Comparison of ENCODE assay signal across 8 mouse cellular contexts in the genomic region with DNA sequence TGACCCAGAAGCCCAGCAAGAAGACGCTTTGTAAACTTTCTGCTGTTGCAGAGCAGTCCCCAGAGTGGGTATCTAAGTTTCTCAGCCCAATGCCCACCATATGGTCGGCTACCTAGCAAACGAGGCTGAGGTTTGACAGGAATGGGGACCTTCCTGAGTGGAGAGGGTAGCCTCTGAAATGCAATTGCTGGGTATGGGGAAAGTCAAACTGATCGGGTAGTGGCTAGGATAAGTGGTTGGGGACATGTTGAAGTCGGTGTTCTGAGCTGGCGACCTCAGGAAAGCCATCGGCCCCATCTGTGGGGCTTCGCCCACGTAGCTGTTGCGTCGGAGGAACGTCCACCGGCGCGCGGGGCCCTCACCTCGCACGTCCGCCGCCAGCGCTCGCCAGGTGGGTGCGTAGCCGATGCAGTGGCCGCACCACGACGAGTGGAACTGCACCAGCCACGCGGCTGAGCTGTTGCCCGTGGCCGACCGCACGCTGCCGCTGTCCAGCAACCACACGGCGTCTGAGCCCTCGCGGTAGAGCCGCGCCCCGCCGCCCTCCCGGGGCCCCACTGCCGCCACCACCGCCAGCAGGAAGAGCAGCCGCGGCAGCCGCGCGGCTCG. TPM values are rescaled to one million over a fixed set of nuclear protein-coding genes. Genes with fewer than 3 reads are reported as not detected.
DNase-seq lines count a peak whose midpoint lies in the region; ATAC-seq and TF ChIP-seq lines count a peak whose summit lies in the region.

No protein-coding gene starts in this region.

- peak; percentile 70; the same call in 1 of the 2 replicates for ATAC-seq in forebrain, embryonic 13.5 days
- ATAC-seq in limb, embryonic 14.5 days (ENCODE audit: low FRiP score, low read depth), result peak; percentile 53

- H3K27me3 ChIP-seq in forebrain, embryonic 13.5 days, result no peaks in the 10 kb centered on the region
- no peaks in the 10 kb centered on the region for H3K27me3 ChIP-seq in limb, embryonic 14.5 days (ENCODE audit: control insufficient read depth, insufficient read depth, low read length)
- no peaks in the 10 kb centered on the region for H3K27me3 ChIP-seq in small intestine, adult 2 months (ENCODE audit: control insufficient read depth, insufficient read depth, low read length)

- peak overlapping the region; percentile 92 for H3K27ac ChIP-seq in layer of hippocampus, adult 2 months
- H3K27ac ChIP-seq in bone marrow macrophage, adult 2 months (ENCODE audit: insufficient read depth, low read depth, low read length), result no peak overlapping the region
- H3K27ac ChIP-seq in forebrain, embryonic 13.5 days, result peak overlapping the region; percentile 68
- H3K27ac ChIP-seq in limb, embryonic 14.5 days (replicated peaks; ENCODE audit: low read depth, low read length), result peak overlapping the region; percentile 61; the same call in 1 of the 2 replicates
- H3K27ac ChIP-seq in small intestine, adult 2 months (ENCODE audit: insufficient read depth, low read depth, low read length), result peak overlapping the region; percentile 19

- 0 out of 2 replicates have a peak, but pooled peaks cover 3% of the 10 kb centered on the region for H3K36me3 ChIP-seq in forebrain, embryonic 13.5 days (ENCODE audit: poor library complexity, severe bottlenecking)
- H3K36me3 ChIP-seq in limb, embryonic 14.5 days (ENCODE audit: control insufficient read depth, insufficient read depth, low read length), result no peaks in the 10 kb centered on the region
- H3K36me3 ChIP-seq in small intestine, adult 2 months (ENCODE audit: control insufficient read depth, insufficient read depth, low read length), result no peaks in the 10 kb centered on the region

- H3K9ac ChIP-seq in forebrain, embryonic 13.5 days, result peak overlapping the region; percentile 91
- peak overlapping the region; percentile 75 for H3K9ac ChIP-seq in limb, embryonic 14.5 days (ENCODE audit: low read depth, low read length, severe bottlenecking)

- no peak for TF ChIP-seq POLR2A in bone marrow macrophage, adult 2 months (IDR thresholded peaks at IDR 0.05; ENCODE audit: borderline replicate concordance, low read depth, low read length)
- TF ChIP-seq POLR2A in limb, embryonic 14.5 days (IDR thresholded peaks at IDR 0.05; ENCODE audit: borderline replicate concordance, extremely low read depth, insufficient read depth, insufficient read length), result no peak
- no peak for TF ChIP-seq POLR2A in small intestine, adult 2 months (IDR thresholded peaks at IDR 0.05; ENCODE audit: low read depth, low read length)

- TF ChIP-seq CTCF in layer of hippocampus, adult 2 months (conservative IDR thresholded peaks at IDR 0.05), result no peak
- TF ChIP-seq CTCF in bone marrow macrophage, adult 2 months (IDR thresholded peaks at IDR 0.05; ENCODE audit: low read depth, low read length), result no peak
- TF ChIP-seq CTCF in small intestine, adult 2 months (IDR thresholded peaks at IDR 0.05; ENCODE audit: extremely low read depth, insufficient read length, insufficient replicate concordance, low read depth, low read length), result no peak

- peak in 1 of 2 experiments; percentile 16 for DNase-seq in layer of hippocampus, adult 2 months (ENCODE audit: low spot score in 2 of 2)
- no peak for DNase-seq in layer of hippocampus, adult 9-10 months (ENCODE audit: low spot score)
- no peak for DNase-seq in limb, embryonic 14.5 days (ENCODE audit: low spot score)
- no peak for DNase-seq in cerebellum, adult 11 months
- no peak for DNase-seq in kidney, postnatal 14 days

- H3K4me3 ChIP-seq in layer of hippocampus, adult 2 months, result peak overlapping the region; percentile 96
- peak overlapping the region; percentile 78 for H3K4me3 ChIP-seq in bone marrow macrophage, adult 2 months (ENCODE audit: insufficient read depth, low read length)
- peak overlapping the region; percentile 93 for H3K4me3 ChIP-seq in forebrain, embryonic 13.5 days
- H3K4me3 ChIP-seq in limb, embryonic 14.5 days (replicated peaks; ENCODE audit: low read length), result peak overlapping the region; percentile 89
- peak overlapping the region; percentile 96 for H3K4me3 ChIP-seq in small intestine, adult 2 months (ENCODE audit: low read depth, low read length)

- no peaks in the 10 kb centered on the region for H3K9me3 ChIP-seq in forebrain, embryonic 13.5 days (replicated peaks)
- no peaks in the 10 kb centered on the region for H3K9me3 ChIP-seq in limb, embryonic 14.5 days (ENCODE audit: control insufficient read depth, low read length)

- WGBS in forebrain, embryonic 13.5 days, result under 1% methylated on average over 51 of the region's 51 CpGs
- under 1% methylated on average over 44 of the region's 51 CpGs for WGBS in limb, embryonic 14.5 days
- WGBS in small intestine, adult 2 months, result under 1% methylated on average over 51 of the region's 51 CpGs

- peaks cover 22% of the 10 kb centered on the region for H3K4me1 ChIP-seq in bone marrow macrophage, adult 2 months (ENCODE audit: control insufficient read depth, insufficient read depth, low read length)
- H3K4me1 ChIP-seq in forebrain, embryonic 13.5 days, result peaks cover 27% of the 10 kb centered on the region
- peaks cover 19% of the 10 kb centered on the region for H3K4me1 ChIP-seq in limb, embryonic 14.5 days (ENCODE audit: control insufficient read depth, insufficient read depth, low read length)
- peaks cover 20% of the 10 kb centered on the region; the same call in 1 of the 2 replicates for H3K4me1 ChIP-seq in small intestine, adult 2 months (ENCODE audit: control insufficient read depth, insufficient read depth, insufficient read length, low read length)

- H3K4me2 ChIP-seq in forebrain, embryonic 13.5 days, result peak overlapping the region; percentile 87
- H3K4me2 ChIP-seq in limb, embryonic 14.5 days (replicated peaks; ENCODE audit: low read depth, low read length, severe bottlenecking), result peak overlapping the region; percentile 85

RNA-seq across cellular contexts. Expression of gene Qsox2, which starts 0.5 kb away (rescaled TPM):
- total RNA-seq in layer of hippocampus, adult 2 months (2021), result 10 to 100 TPM; 25.3 to 25.7 TPM
- 4.2 and 5.6 TPM in 2 replicates for polyA plus RNA-seq in bone marrow macrophage, adult 2 months (2012; ENCODE audit: insufficient read depth, insufficient read length, missing spikeins)
- polyA plus RNA-seq in forebrain, embryonic 13.5 days (2015; fragmentation: Nextera tagmentation; extraction: Ambion mirVana), result 13.5 and 15.7 TPM in 2 replicates
- polyA plus RNA-seq in limb, embryonic 14.5 days (2012; rRNA removed), result 22.4 and 25.3 TPM in 2 replicates
- polyA plus RNA-seq in limb, embryonic 14.5 days (2014; fragmentation: Nextera tagmentation; extraction: Ambion mirVana), result 16.1 and 18.0 TPM in 2 replicates
- polyA plus RNA-seq in small intestine, adult 2 months (2012; rRNA removed), result 10.9 TPM in 2 replicates

RNA-seq across cellular contexts. Expression of gene Lhx3, which starts 28.7 kb away (rescaled TPM):
- total RNA-seq in layer of hippocampus, adult 2 months (2021), result not detected
- not detected in 2 replicates for polyA plus RNA-seq in bone marrow macrophage, adult 2 months (2012; ENCODE audit: insufficient read depth, insufficient read length, missing spikeins)
- polyA plus RNA-seq in forebrain, embryonic 13.5 days (2015; fragmentation: Nextera tagmentation; extraction: Ambion mirVana), result 0.09 and 0.21 TPM in 2 replicates
- 0.03 TPM in 2 replicates for polyA plus RNA-seq in limb, embryonic 14.5 days (2012; rRNA removed)
- not detected in 2 replicates for polyA plus RNA-seq in limb, embryonic 14.5 days (2014; fragmentation: Nextera tagmentation; extraction: Ambion mirVana)
- 0.13 TPM in 1 of 2 replicates, not detected in the other for polyA plus RNA-seq in small intestine, adult 2 months (2012; rRNA removed)

RNA-seq across cellular contexts. Expression of gene Ccdc187, which starts 57.6 kb away (rescaled TPM):
- under 1 TPM; 0.59 to 0.76 TPM for total RNA-seq in layer of hippocampus, adult 2 months (2021)
- polyA plus RNA-seq in bone marrow macrophage, adult 2 months (2012; ENCODE audit: insufficient read depth, insufficient read length, missing spikeins), result not detected in 2 replicates
- polyA plus RNA-seq in forebrain, embryonic 13.5 days (2015; fragmentation: Nextera tagmentation; extraction: Ambion mirVana), result 0.18 and 0.35 TPM in 2 replicates
- polyA plus RNA-seq in limb, embryonic 14.5 days (2012; rRNA removed), result 0.26 and 0.32 TPM in 2 replicates
- 0.03 and 0.06 TPM in 2 replicates for polyA plus RNA-seq in limb, embryonic 14.5 days (2014; fragmentation: Nextera tagmentation; extraction: Ambion mirVana)
- 0.34 and 0.36 TPM in 2 replicates for polyA plus RNA-seq in small intestine, adult 2 months (2012; rRNA removed)
